Mouse (Mus musculus) cerebellum, adult 18-20 months (tissue): ENCODE results near the gene Sstr2.

ENCODE experiments used
- DNase-seq, 2 experiments: peaks; one replicate each; pipeline ENCODE4 v3.0.0; 2021

The Sstr2 gene

GRCm38 (mm10) chr11:113621001-113621400, 1.9 kb downstream of the Sstr2 start:
- DNase-seq: no peak

GRCm38 (mm10) chr11:113622028-113622427, 2.9 kb downstream of the Sstr2 start:
- no peak for DNase-seq

DNA sequence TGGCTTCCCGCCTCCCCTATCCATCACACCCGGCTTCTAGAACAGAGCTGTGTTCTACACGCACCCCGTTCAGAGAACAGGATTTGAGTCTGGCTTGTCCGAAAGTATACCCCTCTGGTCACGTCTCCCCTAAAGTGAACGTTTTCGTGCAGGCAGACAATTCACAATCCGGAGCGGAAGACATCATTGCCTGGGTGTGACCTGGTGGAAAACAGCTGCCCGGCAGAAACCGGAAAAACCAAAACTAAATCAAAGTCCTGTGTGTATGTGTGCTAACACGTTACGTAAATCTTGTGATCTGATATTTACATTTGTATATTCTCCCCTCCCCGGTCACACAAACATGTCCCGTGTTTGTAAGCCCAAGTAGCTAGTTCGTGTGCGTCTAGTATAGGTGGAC, 6.3 kb downstream of the Sstr2 start:
- DNase-seq: no peak

DNA sequence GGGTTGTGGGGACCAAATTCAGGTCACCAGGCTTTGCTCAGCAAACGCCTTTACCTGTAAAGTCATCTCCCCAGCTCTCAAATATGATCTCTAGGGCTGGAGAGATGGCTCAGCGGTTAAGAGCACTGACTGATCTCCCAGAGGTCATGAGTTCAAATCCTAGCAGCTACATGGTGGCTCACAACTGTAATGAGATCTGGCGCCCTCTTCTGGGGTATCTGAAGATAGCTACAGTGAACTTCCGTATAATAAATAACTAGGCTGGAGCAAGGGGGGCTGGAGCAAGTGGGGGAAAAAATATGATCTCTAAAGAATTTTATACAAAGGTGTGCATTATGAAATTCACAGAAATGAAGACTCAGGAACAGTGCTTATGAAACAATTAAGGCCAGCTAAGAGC, 8.6 kb downstream of the Sstr2 start:
- no peak for DNase-seq

GRCm38 (mm10) chr11:113630642-113631041, 11.5 kb downstream of the Sstr2 start:
- no peak for DNase-seq

DNA sequence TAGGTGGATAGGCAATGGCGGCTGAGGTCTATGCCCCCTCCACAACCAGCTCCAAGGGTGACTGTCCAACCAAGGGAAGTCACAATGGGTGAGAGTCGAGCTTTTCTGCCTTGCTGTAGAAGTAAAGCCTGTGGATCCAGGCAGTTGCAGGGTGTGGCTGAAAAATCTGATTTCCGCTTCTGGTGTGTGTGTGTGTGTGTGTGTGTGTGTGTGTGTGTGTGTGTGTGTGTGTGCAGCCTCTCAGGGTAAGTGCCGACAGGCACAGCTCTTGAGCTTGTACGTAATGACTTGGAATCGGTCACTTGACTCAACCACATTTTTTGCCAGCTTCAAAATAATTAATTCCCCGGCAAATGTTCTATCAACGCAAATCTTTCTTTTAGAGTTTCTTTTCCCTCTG, 12.2 kb downstream of the Sstr2 start:
- no peak for DNase-seq

- DNase-seq: no peak
These were observed 12.7 kb downstream of the Sstr2 start for GRCm38 (mm10) chr11:113631862-113632261.

DNA sequence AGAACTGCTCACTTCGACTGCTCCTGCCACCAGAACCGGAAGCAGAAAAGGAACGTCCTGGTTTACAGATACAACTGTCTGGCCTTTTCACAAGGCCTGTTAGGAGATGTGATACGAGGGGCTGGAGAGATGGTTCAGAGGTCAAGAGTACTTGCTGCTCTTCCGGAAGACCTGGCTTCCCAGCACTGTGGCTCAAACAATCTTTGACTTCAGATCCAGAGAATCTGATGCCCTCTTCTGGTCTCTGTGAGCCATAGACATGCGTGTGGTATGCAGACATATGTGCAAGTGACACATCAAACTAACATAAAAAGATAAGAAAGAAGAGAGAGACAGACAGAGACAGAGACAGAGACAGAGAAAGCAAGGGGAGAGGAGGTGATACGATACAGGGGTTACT, 13.2 kb downstream of the Sstr2 start:
- DNase-seq: no peak

GRCm38 (mm10) chr11:113633398-113633797, 14.3 kb downstream of the Sstr2 start:
- DNase-seq: no peak

DNA sequence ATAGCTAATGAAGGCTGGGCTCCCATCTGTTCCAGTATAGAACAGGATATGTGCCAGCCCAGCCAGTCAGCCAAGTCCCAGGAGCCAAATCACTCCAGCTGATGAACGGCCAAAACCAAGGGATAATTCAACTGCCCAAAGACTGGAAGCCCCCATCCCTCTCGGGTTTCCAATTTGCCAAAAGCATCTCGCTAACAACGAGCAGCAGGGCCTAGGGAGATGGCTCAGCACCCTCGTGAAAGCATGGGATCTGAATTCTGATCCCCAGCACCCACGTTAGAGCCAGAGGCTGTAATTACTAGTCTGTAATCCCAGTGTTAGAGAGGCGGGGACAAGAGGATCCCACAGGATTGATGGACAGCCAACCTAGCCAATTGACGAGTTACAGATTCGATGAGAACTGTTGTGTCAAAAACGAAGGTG, 15.6 kb downstream of the Sstr2 start:
- DNase-seq: no peak

- DNase-seq: no peak
These were observed 19.5 kb downstream of the Sstr2 start for GRCm38 (mm10) chr11:113638680-113639079.

DNA sequence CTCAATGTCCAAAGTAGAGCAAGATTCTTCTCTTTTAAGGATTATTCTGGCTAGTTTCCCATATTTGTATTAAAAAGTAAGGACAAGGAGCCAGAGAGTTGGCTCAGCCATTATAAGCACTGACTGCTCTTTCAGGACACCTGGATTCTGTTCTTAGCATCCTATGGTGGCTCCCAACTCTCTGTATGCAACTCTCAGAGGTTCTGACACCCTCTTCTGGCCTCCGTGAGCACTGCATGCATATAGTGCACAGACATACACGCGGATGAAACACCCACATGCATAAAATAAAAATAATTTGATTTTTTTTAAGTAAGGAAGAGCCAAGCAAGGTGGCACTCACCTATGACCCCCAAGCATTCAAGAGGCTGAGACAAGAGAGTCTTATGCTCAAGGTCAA, 26.0 kb downstream of the Sstr2 start:
- no peak for DNase-seq

DNA sequence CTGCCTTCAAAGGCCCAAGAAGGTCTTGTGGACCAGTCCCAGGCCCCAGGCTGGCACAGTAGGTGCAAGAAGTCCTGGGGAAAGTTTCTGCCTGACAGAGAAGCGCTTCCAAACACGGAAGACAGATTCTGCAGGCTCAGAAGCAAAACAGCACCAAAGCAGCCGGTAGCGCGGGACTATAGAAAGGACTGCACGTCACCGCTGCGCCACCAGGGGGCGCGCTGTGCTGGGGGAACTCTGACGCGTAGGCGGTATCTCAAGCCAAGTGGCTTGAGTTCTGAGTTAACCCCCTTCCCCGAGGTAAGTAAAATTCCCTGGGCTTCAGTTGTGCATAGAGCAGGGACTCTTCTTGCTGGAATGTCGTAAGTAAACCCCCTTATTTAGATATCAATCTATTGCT, 29.0 kb downstream of the Sstr2 start:
- peak; percentile 83 to 89 for DNase-seq

- DNase-seq: no peak
These were observed 29.7 kb downstream of the Sstr2 start, which contains the start of gene Cog1 for GRCm38 (mm10) chr11:113648690-113649352. TSS of gene Cog1 (plus strand) at chr11:113649169.

- DNase-seq: peak; percentile 62 to 79
These were observed 30.4 kb downstream of the Sstr2 start, which contains the start of gene Slc39a11 for GRCm38 (mm10) chr11:113649353-113650210. TSS of gene Slc39a11 (minus strand) at chr11:113650079.

DNA sequence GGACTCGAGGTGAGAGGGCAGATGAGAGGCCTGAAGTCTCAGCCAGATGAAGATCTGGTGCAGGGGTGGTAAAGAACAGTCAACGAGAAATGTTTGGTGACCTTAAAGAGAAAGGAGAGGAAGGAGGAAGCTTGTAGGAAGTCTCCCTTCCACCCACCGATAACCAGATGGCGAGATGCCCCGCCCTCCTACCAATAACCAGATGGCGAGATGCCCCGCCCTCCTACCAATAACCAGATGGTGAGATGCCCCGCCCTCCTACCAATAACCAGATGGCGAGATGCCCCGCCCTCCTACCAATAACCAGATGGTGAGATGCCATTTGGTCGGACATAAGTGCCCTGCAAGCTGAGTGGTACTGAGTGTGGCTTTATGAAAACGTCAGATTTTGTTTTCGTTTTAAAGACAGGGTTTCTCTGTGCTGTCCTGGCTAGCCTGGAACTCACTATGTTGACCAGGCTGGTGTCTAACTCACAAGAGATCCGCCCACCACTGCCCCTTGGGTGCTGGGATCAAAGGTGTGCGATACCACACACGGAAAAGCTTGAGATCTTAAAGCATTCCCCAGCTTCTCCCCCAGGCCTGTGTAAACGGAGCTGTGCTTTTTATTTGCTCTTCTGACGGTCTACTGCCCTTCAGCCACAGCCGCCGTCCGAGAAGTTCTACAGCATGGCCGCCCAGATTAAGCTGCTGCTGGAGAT, 32.2 kb downstream of the Sstr2 start:
- DNase-seq: peak; percentile 61 to 65

DNA sequence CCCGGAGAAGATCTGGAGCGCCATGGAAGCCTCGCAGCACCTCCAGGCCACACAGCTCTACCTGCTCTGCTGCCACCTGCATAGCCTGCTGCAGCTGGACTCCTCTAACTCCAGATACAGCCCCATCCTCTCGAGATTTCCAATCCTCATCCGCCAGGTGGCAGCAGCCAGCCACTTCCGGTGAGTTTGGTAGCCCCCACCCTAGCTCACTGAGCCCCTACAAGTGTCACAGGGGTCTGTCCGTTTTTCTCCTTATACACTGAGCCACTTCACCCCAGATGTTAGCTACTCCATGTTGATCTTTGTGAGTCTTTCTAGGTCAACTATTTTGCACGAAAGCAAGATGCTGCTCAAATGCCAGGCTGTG, 32.7 kb downstream of the Sstr2 start:
- DNase-seq: peak; percentile 61 to 63

DNA sequence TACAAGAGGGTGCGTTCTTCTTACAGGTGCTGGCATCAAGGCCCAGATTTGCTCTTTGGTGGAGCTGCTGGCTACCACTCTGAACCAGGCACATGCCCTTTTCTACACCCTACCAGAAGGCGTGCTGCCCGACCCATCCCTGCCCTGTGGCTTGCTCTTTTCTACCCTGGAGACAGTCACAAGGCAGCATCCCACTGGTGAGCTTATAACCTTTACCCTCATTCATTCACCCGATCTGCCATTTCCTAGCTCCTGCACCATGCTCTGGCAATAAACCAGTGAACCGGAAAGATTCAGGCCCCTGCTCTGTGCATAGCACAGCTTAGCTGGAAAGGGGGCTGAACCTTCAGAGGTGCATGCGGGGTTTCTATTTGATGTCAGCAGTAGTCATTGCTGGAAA, 33.4 kb downstream of the Sstr2 start:
- DNase-seq: no peak

DNA sequence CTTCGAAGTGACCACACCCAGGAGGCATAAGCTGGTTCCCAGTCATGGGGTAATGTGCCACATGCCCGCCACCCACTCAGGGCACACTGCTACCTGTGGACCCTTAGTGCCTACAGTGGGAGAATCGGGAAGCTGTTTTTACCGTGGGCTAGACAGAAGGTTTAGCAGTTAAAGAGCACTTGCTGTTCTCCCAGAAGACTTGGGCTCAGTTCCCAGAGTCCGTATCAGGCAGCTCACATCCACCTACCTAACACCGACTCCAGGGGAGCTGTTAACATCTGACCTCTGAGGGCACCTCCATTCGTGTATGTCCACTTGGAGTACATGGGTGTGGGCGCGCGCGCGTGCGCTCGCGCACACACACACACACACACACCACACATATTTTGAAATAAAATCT, 35.0 kb downstream of the Sstr2 start:
- peak in 1 of 2 experiments; percentile 26 for DNase-seq

GRCm38 (mm10) chr11:113654561-113655270, 35.6 kb downstream of the Sstr2 start:
- peak in 1 of 2 experiments; percentile 20 for DNase-seq

DNA sequence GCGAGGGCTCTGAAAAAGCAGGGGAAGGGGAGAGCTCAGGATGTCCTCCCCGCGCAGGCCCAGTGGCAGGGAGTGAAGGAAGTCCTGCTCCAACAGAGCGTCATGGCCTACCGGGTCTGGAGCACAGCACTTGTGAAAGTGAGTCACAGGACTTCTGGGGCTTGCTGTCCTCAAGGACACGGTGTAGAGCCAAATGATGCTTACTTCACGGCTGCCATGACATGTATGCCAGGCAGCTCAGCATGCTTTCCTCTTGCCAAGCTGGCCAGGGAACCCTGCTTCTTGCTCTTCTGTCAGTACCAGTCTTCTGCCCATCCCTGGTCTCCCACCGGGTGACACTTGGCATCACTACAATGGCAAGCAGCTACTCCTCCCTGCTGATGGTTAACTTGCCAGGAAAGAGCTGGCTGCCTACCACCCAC, 37.4 kb downstream of the Sstr2 start:
- peak; percentile 91 to 97 for DNase-seq

DNA sequence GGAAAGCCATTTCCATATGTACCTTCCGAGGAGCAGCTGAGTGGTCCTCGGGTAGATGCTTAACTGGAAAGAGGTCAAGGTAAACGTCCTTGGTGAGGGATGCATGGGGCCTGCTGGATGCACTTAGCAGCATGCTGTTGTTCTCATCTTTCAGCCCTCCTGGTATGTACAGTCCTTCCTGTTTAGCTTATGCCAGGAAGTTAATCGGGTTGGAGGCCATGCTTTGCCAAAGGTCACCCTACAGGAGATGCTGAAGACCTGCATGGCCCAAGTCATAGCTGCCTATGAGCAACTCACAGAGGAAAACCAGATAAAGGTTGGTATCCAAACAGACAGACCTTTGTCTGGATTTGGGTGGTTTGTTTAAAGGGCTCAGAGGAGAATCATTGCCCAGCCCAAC, 38.1 kb downstream of the Sstr2 start:
- DNase-seq: peak in 1 of 2 experiments; percentile 45

- no peak for DNase-seq
These were observed 39.2 kb downstream of the Sstr2 start for GRCm38 (mm10) chr11:113658319-113658718.
